Mouse (Mus musculus) retina, adult 2 months (tissue): ENCODE results near the gene Rnf227.
A peak's percentile ranks its signal among the peaks of the same experiment; 100 is the strongest.
"Not testable (repeated sequence)": the region's sequence is repeated elsewhere in the genome, so short reads cannot be mapped to it uniquely, and the experiment has no call there.

Experiments used
- DNase-seq: peaks from one replicate; pipeline ENCODE4 v3.0.0-alpha.2; 2012; ENCODE audit warnings: low read depth, low spot score

Gene Rnf227

DNA sequence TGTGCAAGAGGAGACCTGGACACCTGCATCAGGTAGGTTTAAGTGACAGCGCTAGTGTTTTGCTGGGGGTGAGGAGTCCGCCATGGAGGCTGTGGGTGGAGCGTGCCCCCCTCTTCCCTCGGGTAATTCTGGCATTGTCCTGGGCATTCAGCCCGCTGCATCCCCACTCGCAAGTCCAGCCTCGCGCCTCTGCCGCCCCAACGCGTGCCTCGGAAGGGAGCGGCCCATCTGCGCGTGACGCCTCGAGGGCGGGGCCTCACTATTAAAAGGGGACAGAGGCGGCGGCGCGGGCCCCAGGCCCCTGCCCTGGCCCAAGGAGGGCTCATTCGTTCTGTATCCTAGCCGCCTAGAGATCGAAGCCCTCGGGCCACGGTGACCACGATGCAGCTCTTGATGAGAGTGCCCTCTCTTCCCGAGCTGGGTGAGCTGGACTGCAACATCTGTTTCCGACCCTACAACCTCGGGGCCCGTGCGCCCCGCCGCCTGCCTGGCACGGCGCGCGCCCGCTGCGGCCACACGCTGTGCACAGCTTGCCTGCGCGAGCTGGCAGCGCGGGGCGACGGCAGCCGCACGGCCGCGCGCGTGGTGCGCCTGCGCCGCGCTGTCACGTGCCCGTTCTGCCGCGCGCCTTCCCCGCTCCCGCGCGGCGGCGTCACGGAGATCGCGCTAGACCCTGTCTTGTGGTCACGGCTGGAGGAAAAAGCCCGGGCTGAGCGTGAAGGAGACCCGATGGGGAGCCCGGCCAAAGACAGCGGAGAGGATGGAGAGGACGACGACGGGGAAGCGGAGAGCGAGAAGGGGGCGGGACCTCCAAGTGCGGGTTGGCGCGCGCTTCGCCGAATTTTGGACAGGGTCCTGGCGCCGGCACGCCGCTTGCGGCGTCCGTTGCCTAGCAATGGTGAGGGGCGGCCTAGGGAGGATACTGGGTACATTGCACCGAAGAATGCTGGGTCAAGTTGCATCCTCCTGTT, at the start of gene Rnf227:
Gene Rnf227 (plus strand): TSS at position 301 of the 971 bp plus-strand sequence.
- peak; percentile 62 for DNase-seq

DNA sequence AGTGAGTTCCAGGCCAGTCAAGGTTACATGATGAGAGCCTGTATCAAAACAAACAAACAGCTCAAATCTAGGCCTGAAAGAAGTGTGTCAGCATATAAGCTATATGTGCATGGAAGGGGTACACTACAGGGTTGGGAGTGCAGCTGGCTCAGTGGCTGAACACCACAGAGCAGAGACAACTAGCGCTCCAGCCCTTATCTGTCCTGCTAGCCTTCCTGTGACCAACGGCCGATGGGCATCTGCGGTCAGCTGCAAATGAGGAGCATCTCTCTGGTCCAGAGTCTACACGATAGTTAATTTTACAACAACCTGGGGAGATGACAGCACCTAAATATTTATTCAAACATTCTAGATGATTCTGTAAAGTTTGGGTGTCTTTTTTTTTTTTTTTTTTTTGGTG, 49.1 kb upstream of the Rnf227 start:
- no peak for DNase-seq

DNA sequence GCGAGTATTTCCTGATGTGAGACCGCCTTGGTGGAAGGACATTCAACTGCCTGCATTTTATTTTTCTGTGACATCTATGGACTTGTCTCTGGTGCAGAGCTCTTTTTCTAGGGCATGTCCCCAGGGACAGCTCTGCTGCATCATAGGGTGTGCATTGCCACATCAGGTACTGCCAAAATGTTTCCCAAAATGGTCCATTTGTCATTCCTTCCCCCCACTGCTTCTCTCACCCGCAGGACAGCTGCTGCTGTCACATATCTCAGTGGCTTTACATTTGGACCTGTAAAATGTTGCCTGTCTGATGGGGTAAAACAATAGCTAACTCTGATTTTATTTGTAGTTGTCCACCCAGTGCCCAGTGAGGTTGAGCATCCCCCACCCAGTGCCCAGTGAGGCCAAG, 45.0 kb upstream of the Rnf227 start:
- no peak for DNase-seq

DNA sequence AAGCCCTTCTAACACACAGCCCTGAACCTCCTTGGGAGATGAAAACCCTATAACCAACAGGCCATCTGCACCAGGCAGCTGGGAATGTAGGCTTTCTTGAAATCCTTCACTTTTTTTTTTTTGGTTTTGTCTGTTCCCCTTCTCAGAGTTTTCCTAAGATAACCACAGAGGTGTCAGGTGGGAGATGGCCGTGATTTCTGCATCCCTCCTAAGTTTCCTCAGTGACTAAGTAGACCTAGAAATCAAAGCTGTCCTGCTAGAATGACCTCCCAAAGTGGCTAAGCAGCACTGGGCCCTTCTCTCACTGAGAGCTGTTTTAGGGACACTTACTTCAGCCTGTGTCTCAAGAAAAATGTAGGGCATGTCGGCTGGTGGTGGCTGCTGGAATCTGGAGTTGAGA, 42.5 kb upstream of the Rnf227 start:
- DNase-seq, result no peak

DNA sequence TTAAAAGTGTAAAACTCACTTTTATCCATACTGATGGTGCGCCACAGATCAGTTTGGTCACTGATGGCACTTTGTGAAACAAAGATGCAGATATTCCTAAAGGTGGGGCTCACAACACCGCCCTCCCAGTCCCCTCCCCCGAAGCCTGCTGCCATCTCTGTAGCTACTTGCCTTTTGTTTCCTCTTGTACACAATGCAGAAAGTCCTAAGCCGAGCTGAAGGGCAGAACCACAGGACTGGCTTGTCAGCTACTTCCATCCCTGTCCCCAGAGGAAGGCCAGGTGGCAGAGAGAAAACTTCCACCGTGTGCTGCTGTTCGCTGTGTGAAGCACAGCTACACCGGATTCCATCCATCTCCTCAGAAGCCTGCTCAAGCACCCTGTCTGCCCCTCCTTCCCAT, 42.0 kb upstream of the Rnf227 start:
- no peak for DNase-seq

DNA sequence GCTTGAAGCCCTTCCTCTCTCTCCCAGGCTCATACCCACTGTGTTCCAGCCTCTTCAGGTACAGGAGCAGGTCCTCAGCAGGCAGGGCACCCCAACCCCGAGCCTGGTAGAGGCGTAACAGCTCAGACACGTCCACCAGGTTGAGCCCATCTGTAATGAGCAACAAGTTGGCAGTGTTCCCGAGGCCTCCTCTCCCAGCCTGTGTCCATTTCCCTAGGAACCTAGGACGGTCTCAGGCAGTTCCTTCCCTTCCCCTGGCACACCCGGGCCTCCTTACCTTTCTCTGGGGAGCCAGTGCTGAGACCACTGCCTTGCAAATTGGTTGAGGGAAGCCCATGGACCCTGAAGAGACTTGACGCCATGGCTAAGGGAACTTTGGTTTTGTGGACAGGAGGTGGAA, 37.4 kb upstream of the Rnf227 start:
- no peak for DNase-seq

DNA sequence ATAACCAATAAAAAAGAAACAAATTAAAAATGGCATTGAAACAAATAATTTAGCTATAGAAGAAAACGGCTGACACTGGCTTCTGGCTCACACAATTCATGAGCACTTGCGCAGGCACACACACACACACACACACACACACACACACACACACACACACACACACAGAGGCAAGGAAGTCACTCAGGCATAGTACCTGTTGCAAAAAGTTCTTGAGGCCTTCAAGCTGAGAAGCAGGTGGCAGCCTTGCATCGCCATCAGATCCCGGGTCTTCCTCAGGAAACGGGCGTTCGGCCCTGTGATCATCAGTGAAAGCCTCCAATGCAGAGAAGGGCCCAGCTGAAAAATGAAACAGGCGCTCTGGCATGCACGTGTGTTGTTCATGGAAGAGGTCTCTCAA, 35.0 kb upstream of the Rnf227 start:
- no peak for DNase-seq

DNA sequence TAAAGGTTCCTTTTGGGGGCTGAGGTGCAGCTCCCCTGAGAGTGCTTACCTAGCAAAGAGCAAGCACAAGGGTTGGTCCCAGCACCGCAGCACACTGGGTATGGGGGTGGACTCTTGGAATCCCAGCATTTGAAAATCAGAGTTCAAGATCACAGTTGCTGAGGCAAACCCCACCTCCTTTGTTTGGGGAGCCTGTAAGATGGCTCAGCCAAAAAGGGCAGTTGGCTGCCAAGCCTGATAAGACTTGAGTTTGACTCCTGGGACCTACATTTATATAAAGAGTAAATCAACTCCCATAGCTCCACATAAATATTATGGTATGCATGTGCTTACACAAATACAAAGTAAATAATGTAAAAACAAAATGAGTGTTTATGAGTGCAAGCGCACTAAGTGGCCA, 34.2 kb upstream of the Rnf227 start:
- DNase-seq, result no peak

DNA sequence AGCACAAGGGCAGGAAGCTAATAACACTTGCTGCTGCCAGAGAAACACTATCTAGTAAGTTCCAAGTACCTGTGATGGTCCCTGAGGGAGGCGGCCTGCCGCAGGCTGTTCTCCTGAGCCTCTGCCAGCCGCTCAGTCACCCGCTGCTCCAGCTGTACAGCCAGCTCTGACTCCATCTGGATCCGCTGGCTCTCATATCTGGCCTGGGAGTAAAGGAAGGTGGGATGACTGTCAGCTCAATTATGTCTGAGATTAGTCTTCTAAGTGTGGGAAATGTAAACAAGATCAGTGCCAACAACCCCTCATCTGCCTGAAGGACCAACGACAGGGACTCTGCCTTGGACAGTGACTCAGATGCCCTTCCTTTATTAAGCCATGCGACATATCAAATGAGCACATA, 29.0 kb upstream of the Rnf227 start:
- no peak for DNase-seq

DNA sequence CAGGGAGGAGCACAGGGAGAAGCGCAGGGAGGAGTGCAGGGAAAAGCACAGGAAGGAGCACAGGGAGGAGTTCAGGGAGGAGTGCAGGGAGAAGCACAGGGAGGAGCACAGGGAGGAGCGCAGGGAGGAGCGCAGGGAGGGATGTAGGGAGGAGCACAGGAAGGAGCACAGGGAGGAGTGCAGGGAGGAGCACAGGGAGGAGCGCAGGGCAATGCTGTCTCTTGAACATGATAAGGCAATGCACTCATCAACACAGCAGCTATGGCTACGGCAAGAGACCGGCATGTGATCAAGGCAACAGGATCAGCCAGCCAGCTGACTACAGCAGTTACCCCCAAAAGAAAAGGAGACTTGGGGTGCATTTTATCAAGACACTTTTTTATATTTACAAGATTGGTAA, 23.9 kb upstream of the Rnf227 start:
- DNase-seq, result no peak

DNA sequence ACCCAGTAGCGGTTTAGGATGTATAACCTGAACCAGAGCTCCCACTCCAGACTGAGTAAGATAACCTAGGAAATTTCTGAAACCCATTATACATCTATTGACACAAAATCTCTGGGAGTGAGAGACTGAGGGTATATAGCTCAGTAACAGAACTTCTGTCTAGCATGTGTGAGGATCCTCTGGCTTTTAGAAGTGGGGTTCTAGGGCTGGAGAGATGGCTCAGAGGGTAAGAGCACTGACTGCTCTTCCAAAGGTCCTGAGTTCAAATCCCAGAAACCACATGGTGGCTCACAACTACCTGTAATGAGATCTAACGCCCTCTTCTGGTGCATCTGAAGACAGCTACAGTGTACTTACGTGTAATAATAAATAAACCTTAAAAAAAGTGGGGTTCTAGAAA, 22.3 kb upstream of the Rnf227 start:
- DNase-seq, result not testable (repeated sequence)

DNA sequence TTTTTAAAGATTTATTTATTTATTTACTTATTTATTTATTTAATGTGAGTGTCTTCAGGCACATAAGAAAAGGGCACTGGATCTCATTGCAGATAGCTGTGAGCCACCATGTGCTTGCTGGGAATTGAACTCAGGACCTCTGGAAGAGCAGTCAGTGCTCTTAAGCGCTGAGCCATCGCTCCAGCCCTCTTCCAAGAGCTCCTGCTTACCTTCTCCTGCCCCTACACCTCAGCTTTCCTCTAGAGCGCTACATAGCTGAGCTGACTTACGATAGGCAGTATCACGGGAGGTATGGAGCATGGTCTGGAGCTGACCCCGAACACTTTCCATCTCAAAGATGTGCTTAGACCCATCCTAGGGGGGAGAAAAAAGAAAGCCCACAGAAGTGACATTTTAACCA, 18.7 kb upstream of the Rnf227 start:
- DNase-seq, result no peak

DNA sequence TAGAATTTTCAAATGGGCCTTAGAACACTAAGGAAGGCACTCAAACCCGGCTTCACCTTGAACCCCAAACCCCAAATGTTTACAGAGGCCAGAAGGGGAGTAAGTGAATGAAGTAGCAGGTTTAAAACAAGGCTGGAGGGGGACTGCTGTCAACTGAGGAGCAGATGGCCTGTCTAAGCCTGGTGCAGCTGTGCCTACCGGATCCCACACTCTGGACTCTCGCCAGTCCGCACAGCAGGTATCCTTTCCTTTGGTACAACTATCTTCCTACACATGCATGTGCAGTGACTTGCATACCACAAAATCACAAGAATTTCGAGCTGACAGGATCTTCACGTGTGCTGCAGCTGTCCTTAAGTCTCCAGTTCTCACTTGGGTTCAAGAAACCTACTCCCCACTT, 18.3 kb upstream of the Rnf227 start:
- DNase-seq, result no peak

DNA sequence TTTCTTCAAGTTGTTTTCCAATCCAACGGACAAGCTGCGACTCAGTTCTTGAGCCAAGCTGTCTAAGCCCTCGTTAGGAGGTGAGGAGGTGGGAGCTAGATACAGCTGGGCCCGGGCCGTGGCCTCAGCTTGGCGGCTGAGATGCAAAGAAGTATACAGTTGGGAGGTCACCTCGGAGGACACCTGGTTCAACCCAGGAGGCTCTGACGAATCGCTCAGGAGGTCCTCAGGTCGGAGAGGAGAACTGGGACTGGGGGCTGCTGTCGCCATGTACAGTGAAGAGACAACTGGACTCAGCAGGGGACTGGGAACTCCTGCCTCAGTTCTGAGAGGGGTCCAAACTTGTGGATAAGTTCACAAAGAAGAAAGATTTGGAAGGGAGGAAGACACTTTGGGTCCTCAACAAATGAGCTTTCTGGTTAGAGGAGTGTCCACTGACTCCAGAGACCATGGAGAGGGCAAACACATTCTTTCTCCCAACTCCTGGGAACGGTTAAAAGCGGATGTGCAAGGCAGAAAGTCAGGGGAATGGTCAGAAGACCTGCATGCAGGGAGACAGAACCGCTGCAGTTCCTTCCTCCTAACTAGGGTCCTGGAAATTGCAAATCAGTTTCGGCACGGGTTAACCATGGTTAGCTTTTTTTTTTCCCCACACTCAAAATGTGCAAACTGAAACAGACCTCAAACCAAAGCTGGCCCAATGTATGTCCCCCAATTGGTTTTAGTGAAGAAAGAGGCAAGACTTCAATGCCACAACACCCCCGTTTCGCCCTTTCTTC, 17.4 kb upstream of the Rnf227 start:
- no peak for DNase-seq

DNA sequence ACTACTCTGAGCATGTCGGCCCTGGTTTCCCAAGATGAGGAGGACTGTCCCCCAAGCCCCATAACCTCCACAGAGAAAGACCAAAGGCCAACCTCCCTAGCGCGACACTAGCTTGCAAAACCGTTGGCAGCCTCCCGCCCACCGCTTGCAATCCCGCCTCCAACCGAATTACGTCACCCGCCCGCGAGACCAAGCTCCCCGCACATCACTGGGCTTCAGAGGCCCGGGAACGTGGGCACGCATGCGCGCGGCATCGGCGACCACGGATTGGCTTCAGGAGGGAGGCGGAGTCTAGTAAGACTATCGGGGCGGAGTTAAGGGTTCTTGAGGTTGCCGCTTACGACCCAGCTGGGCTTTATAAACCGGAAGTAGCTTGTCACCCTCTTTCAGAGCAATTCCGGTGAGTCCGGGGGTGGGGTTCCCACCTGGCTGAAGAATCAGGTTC, 16.6 kb upstream of the Rnf227 start, which contains the start of the genes Cntrob and Trappc1:
Gene Cntrob (minus strand): TSS at position 109 of the 445 bp plus-strand sequence.
Gene Trappc1 (plus strand): TSS at position 314 of the 445 bp plus-strand sequence.
- DNase-seq, result peak; percentile 92

DNA sequence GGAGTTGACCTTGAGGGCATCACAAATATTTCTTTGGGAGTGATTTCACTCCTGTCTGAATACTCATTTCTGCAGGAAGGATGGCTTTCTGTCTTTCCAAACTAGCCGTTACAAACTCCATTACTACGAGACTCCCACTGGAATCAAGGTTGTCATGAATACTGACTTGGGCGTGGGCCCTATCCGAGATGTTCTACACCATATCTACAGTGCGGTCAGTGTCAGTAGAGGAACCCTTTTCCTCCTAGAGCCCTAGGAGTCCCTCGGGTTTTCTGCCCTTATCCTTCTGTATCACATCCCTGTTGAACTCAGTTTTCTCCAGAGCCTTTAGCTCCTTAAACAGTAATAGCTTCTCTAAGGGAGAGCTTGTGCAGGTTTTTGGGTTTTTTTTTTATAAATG, 15.5 kb upstream of the Rnf227 start:
- DNase-seq, result no peak

DNA sequence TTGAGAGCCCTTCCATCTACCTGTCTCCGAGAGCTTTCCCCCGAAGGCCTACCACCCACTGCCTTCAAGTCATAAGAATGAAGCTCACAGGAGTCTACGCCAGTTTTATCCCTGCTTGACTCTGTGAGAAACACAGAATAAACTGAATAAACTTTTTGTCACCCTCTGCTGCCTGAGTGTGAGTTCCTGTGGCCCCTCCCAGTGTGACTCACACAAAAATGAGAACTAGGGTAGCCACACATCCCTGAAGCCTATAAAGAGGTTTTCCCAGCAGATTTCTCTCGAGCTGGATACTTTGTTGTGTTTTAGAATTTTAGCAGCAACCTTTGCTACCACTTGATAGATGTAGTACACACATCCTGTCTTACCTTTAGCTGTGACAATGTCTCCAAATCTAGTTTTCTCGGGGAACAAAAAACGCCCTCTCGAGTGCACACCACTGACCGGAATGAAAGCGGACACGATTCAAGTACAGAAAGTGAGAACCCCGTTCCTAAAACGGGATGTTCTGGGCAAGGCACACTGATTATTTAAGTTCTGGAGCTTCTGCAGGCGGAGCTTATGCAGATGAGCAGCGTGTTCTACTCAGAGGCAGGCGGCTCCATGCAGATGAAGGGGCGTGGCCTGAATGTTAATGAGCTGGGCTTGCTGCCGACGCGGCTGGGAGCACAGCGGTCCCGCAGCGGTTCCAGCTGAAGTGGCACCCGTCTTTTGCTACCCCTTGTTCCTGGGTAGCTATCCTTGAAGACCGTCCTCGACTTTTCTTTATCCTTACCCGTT, 14.4 kb upstream of the Rnf227 start, which contains the start of gene Kcnab3:
Gene Kcnab3 (plus strand): TSS at position 631 of the 780 bp plus-strand sequence.
- peak; percentile 64 for DNase-seq

DNA sequence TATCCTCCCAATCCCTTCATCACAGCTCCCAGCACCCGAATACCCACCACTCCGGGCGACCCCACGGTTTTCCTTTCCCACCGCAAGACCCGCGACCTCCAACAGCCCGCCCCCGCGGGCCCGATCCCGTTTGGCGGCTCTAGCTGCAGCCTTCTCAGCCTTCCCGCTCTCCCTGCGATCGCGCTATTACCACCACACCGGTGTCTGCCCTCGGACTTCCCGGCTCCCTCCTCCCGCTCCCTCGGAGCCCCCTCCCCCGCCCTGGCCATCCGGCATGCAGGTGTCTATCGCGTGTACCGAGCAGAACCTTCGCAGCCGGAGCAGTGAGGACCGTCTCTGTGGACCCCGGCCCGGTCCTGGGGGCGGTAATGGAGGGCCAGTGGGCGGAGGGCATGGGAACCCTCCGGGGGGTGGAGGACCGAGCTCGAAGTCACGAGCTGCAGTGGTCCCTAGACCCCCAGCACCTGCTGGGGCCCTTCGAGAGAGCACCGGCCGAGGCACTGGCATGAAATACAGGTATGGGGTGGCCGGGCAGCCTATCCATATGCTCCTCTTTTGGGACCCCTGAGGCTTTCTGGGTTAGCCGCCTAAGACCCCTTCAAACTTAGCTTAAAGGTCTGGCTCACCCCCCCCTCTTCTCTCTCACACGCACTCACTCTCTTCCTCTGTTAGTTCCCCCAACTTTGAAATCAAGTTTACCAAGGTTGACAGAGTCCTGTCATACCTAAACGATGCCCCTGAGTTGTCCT, 13.7 kb upstream of the Rnf227 start:
- no peak for DNase-seq

DNA sequence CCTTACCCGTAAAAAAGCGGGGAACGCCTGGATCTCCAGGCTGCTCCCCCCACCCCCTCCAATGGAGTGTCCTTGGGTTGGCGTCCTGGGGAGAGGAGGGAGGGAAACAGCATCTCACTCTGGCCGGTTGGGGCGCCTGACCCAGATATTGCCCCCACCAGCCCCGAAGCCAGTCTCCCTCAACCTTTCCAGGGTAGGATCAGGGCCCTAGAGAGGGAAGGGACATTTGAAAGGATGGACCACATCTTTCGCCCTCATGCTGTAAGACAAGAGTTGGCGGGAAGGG, 13.2 kb upstream of the Rnf227 start:
- DNase-seq, result no peak

DNA sequence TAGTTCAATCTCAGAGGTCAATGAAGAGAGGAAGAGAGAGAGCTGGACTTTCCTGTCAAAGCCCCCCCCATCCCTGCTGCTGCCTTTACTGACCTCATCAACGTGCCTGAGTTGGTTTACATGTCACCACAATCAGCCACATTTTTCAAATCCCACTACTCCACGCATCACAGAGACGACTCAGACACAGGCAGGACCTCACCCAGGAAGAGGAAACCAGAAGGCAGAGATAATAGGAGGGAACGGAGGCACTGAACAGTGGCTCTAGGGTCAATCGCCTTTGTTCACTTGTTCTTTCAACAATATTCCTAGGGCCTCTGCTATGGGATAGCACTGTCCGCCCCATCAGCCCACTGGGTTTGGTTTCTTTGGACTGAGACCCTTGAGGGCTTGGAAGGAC, 12.6 kb upstream of the Rnf227 start:
- DNase-seq, result no peak

DNA sequence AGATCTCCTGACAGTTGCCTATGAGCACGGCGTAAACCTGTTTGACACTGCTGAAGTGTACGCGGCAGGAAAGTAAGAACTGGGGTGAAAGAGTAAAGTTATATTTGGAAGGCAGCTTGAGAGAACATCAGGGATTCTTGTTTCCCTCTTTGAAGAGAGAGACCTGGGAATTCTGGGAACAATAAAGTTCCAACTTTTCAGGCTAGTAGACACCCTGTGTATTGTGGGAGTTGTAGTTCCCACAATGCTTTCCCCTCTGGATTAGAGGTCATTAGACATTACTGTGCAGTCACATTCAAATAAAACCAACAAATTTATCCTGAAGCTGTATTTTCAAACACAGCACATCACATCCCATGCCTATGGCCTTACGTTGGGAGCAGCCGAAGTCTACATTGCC, 11.7 kb upstream of the Rnf227 start:
- DNase-seq, result no peak
